Mouse (Mus musculus) neural tube, embryonic 13.5 days (tissue): ENCODE measurements at regions not wholly inside any gene's neighbourhood (a gene's known extent, or its start where the extent isn't known, plus 50 kb on each side); places are given as distances from the start of the nearest gene placed in this dataset.

ENCODE experiments used
- ATAC-seq: fragments of 200-750 bp; cut with Nextera tagmentation; 2 replicates; pipeline ENCODE4 v1.8.0; 2017; ENCODE audit warnings: low read depth, mild to moderate bottlenecking, moderate TSS enrichment, moderate library complexity
- H3K27ac ChIP-seq: fragments of 300-500 bp; sonication (generic); replicated peaks from 2 replicates; pipeline ENCODE4 v1.5.1; 2015; ENCODE audit warnings: moderate library complexity, mild to moderate bottlenecking, inconsistent platforms
- H3K27me3 ChIP-seq: fragments of 300-500 bp; sonication (generic); 2 replicates; pipeline ENCODE4 v1.6.1; 2015; ENCODE audit warnings: mild to moderate bottlenecking, inconsistent platforms
- H3K36me3 ChIP-seq: fragments of 300-500 bp; sonication (generic); 2 replicates; pipeline ENCODE4 v1.6.1; 2015; ENCODE audit warnings: mild to moderate bottlenecking, inconsistent platforms
- H3K4me1 ChIP-seq: fragments of 300-500 bp; sonication (generic); replicated peaks from 2 replicates; pipeline ENCODE4 v1.6.1; 2015; ENCODE audit warnings: inconsistent platforms
- H3K4me2 ChIP-seq: fragments of 300-500 bp; sonication (generic); 2 replicates; pipeline ENCODE4 v1.6.1; 2015; ENCODE audit warnings: inconsistent platforms, mild to moderate bottlenecking, moderate library complexity
- H3K4me3 ChIP-seq: fragments of 300-500 bp; sonication (generic); 2 replicates; pipeline ENCODE4 v1.5.1; 2015; ENCODE audit warnings: mild to moderate bottlenecking, inconsistent platforms
- H3K9ac ChIP-seq: fragments of 300-500 bp; sonication (generic); 2 replicates; pipeline ENCODE4 v1.6.1; 2015; ENCODE audit warnings: moderate library complexity, mild to moderate bottlenecking, inconsistent platforms
- H3K9me3 ChIP-seq: fragments of 300-500 bp; sonication (generic); 2 replicates; pipeline ENCODE4 v1.6.1; 2016; ENCODE audit warnings: inconsistent platforms
- WGBS: fragments of 180-500 bp; shearing (Covaris S2); methylation state at CpG from one replicate; pipeline ENCODE4 v1.1.7; 2015; 5-methylcytosine and 5-hydroxymethylcytosine counted together

GRCm38 (mm10) chr4:142956376-142956775 lies 256.4 kb downstream of the Prdm2 start:
- H3K27ac ChIP-seq, result no peak overlapping the region; the same call in 1 of the 2 replicates
- 81% methylated on average over 5 of the region's 5 CpGs for WGBS

GRCm38 (mm10) chr4:142953724-142954123 lies 259.1 kb downstream of the Prdm2 start:
- Histone ChIP-seq H3K4me2 (no peak overlapping the region), H3K9me3 (no peaks in the 10 kb centered on the region), H3K27ac (peak overlapping the region; percentile 23; the same call in 1 of the 2 replicates), H3K4me3 (no peak overlapping the region), H3K9ac (no peak overlapping the region), H3K36me3 (no peaks in the 10 kb centered on the region), H3K4me1 (peaks cover 27% of the 10 kb centered on the region), H3K27me3 (no peaks in the 10 kb centered on the region)
- 28% methylated on average over 9 of the region's 9 CpGs for WGBS
- ATAC-seq, result no peak

More at GRCm38 (mm10) chr4:142956376-142956775, 256.4 kb downstream of the Prdm2 start:
- Histone ChIP-seq H3K9me3 (no peaks in the 10 kb centered on the region), H3K4me3 (no peak overlapping the region), H3K27me3 (no peaks in the 10 kb centered on the region), H3K4me2 (no peak overlapping the region), H3K36me3 (no peaks in the 10 kb centered on the region), H3K4me1 (peaks cover 27% of the 10 kb centered on the region), H3K9ac (no peak overlapping the region)
- ATAC-seq, result no peak

GRCm38 (mm10) chr4:142952879-142953278 lies 259.9 kb downstream of the Prdm2 start:
- H3K4me1 ChIP-seq, result peaks cover 27% of the 10 kb centered on the region
- H3K27me3 ChIP-seq, result no peaks in the 10 kb centered on the region
- H3K4me3 ChIP-seq, result no peak overlapping the region
- no peak for ATAC-seq
- H3K4me2 ChIP-seq, result no peak overlapping the region
- no peak overlapping the region for H3K9ac ChIP-seq
- H3K36me3 ChIP-seq, result no peaks in the 10 kb centered on the region
- H3K27ac ChIP-seq, result no peak overlapping the region
- 70% methylated on average over 1 of the region's 1 CpGs for WGBS
- H3K9me3 ChIP-seq, result no peaks in the 10 kb centered on the region

GRCm38 (mm10) chr4:142947673-142948072 lies 265.1 kb downstream of the Prdm2 start:
- H3K4me2 ChIP-seq, result no peak overlapping the region
- no peak for ATAC-seq
- H3K4me1 ChIP-seq, result no peaks in the 10 kb centered on the region; the same call in 1 of the 2 replicates
- no peak overlapping the region for H3K9ac ChIP-seq
- H3K27ac ChIP-seq, result no peak overlapping the region
- no peak overlapping the region for H3K4me3 ChIP-seq
- WGBS, result 67% methylated on average over 6 of the region's 6 CpGs
- H3K9me3 ChIP-seq, result no peaks in the 10 kb centered on the region
- no peaks in the 10 kb centered on the region for H3K27me3 ChIP-seq
- H3K36me3 ChIP-seq, result no peaks in the 10 kb centered on the region

GRCm38 (mm10) chr4:142933627-142934026 lies 279.2 kb downstream of the Prdm2 start:
- Histone ChIP-seq H3K4me3 (no peak overlapping the region), H3K36me3 (no peaks in the 10 kb centered on the region), H3K4me1 (no peaks in the 10 kb centered on the region), H3K27me3 (no peaks in the 10 kb centered on the region), H3K9me3 (no peaks in the 10 kb centered on the region; the same call in 1 of the 2 replicates), H3K4me2 (no peak overlapping the region), H3K9ac (no peak overlapping the region), H3K27ac (0 out of 2 replicates have a peak overlapping the region, but pooled peaks have one; percentile 18)
- ATAC-seq, result no peak
- 69% methylated on average over 9 of the region's 9 CpGs for WGBS

GRCm38 (mm10) chr4:142929245-142929644 lies 283.6 kb downstream of the Prdm2 start:
- Histone ChIP-seq H3K4me2 (no peak overlapping the region), H3K4me1 (no peaks in the 10 kb centered on the region), H3K4me3 (no peak overlapping the region), H3K9me3 (no peaks in the 10 kb centered on the region; the same call in 1 of the 2 replicates), H3K9ac (no peak overlapping the region), H3K36me3 (no peaks in the 10 kb centered on the region), H3K27me3 (no peaks in the 10 kb centered on the region), H3K27ac (no peak overlapping the region)
- no peak for ATAC-seq
- 83% methylated on average over 4 of the region's 4 CpGs for WGBS

- WGBS, result 80% methylated on average over 7 of the region's 7 CpGs
- Histone ChIP-seq H3K9ac (no peak overlapping the region), H3K4me3 (no peak overlapping the region), H3K4me2 (no peak overlapping the region), H3K36me3 (no peaks in the 10 kb centered on the region), H3K27me3 (no peaks in the 10 kb centered on the region), H3K4me1 (no peaks in the 10 kb centered on the region), H3K27ac (no peak overlapping the region), H3K9me3 (no peaks in the 10 kb centered on the region; the same call in 1 of the 2 replicates)
- no peak for ATAC-seq
Observed at GRCm38 (mm10) chr4:142927328-142928108, 285.3 kb downstream of the Prdm2 start.

GRCm38 (mm10) chr4:142925111-142925510 lies 287.7 kb downstream of the Prdm2 start:
- ATAC-seq, result no peak
- Histone ChIP-seq H3K27me3 (no peaks in the 10 kb centered on the region), H3K4me2 (no peak overlapping the region), H3K4me1 (no peaks in the 10 kb centered on the region), H3K9ac (no peak overlapping the region), H3K9me3 (peaks cover 5% of the 10 kb centered on the region; the same call in 1 of the 2 replicates), H3K27ac (no peak overlapping the region), H3K4me3 (no peak overlapping the region), H3K36me3 (no peaks in the 10 kb centered on the region)
- 87% methylated on average over 8 of the region's 8 CpGs for WGBS

GRCm38 (mm10) chr4:142909355-142909947 lies 303.3 kb downstream of the Prdm2 start:
- H3K36me3 ChIP-seq, result no peaks in the 10 kb centered on the region
- H3K27ac ChIP-seq, result peak overlapping the region; percentile 72
- H3K4me3 ChIP-seq, result peak overlapping the region; percentile 16
- H3K4me2 ChIP-seq, result peak overlapping the region; percentile 53
- H3K27me3 ChIP-seq, result no peaks in the 10 kb centered on the region
- H3K9ac ChIP-seq, result peak overlapping the region; percentile 35; the same call in 1 of the 2 replicates
- 8% methylated on average over 17 of the region's 17 CpGs for WGBS
- peak; percentile 78 for ATAC-seq
- H3K4me1 ChIP-seq, result peaks cover 16% of the 10 kb centered on the region
- H3K9me3 ChIP-seq, result no peaks in the 10 kb centered on the region

GRCm38 (mm10) chr4:142908782-142909181 lies 304.0 kb downstream of the Prdm2 start:
- ATAC-seq, result peak; percentile 64; the same call in 1 of the 2 replicates
- WGBS, result 54% methylated on average over 6 of the region's 6 CpGs
- H3K27ac ChIP-seq, result peak overlapping the region; percentile 72

GRCm38 (mm10) chr4:142903356-142904032 lies 309.3 kb downstream of the Prdm2 start:
- no peaks in the 10 kb centered on the region for H3K9me3 ChIP-seq
- no peak overlapping the region for H3K9ac ChIP-seq
- no peak overlapping the region for H3K4me3 ChIP-seq
- H3K4me2 ChIP-seq, result no peak overlapping the region
- no peak for ATAC-seq
- 84% methylated on average over 9 of the region's 9 CpGs for WGBS
- no peaks in the 10 kb centered on the region for H3K36me3 ChIP-seq
- H3K4me1 ChIP-seq, result no peaks in the 10 kb centered on the region; the same call in 1 of the 2 replicates
- no peak overlapping the region for H3K27ac ChIP-seq
- H3K27me3 ChIP-seq, result no peaks in the 10 kb centered on the region

More at GRCm38 (mm10) chr4:142908782-142909181, 304.0 kb downstream of the Prdm2 start:
- H3K9me3 ChIP-seq, result no peaks in the 10 kb centered on the region
- no peaks in the 10 kb centered on the region for H3K36me3 ChIP-seq
- H3K27me3 ChIP-seq, result no peaks in the 10 kb centered on the region
- H3K4me3 ChIP-seq, result no peak overlapping the region
- no peak overlapping the region for H3K4me2 ChIP-seq
- peaks cover 16% of the 10 kb centered on the region for H3K4me1 ChIP-seq
- H3K9ac ChIP-seq, result no peak overlapping the region

- Histone ChIP-seq H3K36me3 (no peaks in the 10 kb centered on the region), H3K9ac (no peak overlapping the region), H3K9me3 (peaks cover 10% of the 10 kb centered on the region; the same call in 1 of the 2 replicates), H3K4me1 (no peaks in the 10 kb centered on the region; the same call in 1 of the 2 replicates), H3K27ac (0 out of 2 replicates have a peak overlapping the region, but pooled peaks have one; percentile 24), H3K4me2 (no peak overlapping the region), H3K27me3 (no peaks in the 10 kb centered on the region), H3K4me3 (no peak overlapping the region)
- WGBS, result 80% methylated on average over 9 of the region's 9 CpGs
- 0 out of 2 replicates have a peak, but pooled peaks have one; percentile 15 for ATAC-seq
Observed at GRCm38 (mm10) chr4:142900792-142901191, 312.0 kb downstream of the Prdm2 start.
